Mouse (Mus musculus) hindbrain, embryonic 10.5 days (tissue): Measurements from ENCODE around the gene Fuca1. TPM values are rescaled to one million over a fixed set of nuclear protein-coding genes. Genes with fewer than 3 reads are reported as not detected.

Experiments
- DNase-seq: peaks from one replicate; pipeline ENCODE4 v3.0.0-alpha.2; 2017; ENCODE audit warnings: low spot score
- H3K27ac ChIP-seq: fragments of 300-500 bp; sonication (generic); 2 replicates; pipeline ENCODE4 v1.5.1; 2016; ENCODE audit warnings: mild to moderate bottlenecking, moderate library complexity
- H3K27me3 ChIP-seq: fragments of 300-500 bp; sonication (generic); 2 replicates; pipeline ENCODE4 v1.6.1; 2016; ENCODE audit warnings: mild to moderate bottlenecking; ENCODE audit not compliant: poor library complexity, insufficient read depth, severe bottlenecking
- H3K36me3 ChIP-seq: fragments of 300-500 bp; sonication (generic); 2 replicates; pipeline ENCODE4 v1.6.1; 2016; ENCODE audit warnings: mild to moderate bottlenecking, moderate library complexity
- H3K4me1 ChIP-seq: fragments of 300-500 bp; sonication (generic); replicated peaks from 2 replicates; pipeline ENCODE4 v1.6.1; 2016; ENCODE audit warnings: mild to moderate bottlenecking
- H3K4me3 ChIP-seq: fragments of 300-500 bp; sonication (generic); 2 replicates; pipeline ENCODE4 v1.5.1; 2016; ENCODE audit warnings: mild to moderate bottlenecking, moderate library complexity
- H3K9me3 ChIP-seq: fragments of 300-500 bp; sonication (generic); 2 replicates; pipeline ENCODE4 v1.6.1; 2016; ENCODE audit warnings: mild to moderate bottlenecking, moderate library complexity
- WGBS: fragments of 180-500 bp; shearing (Covaris S2); methylation state at CpG from one replicate; pipeline ENCODE4 v1.1.7; 2016; 5-methylcytosine and 5-hydroxymethylcytosine counted together
- polyA plus RNA-seq: library from polyadenylated mRNA; unstranded; fragments of >200 nt; fragmentation: Nextera tagmentation; extraction: Ambion mirVana; gene quantifications from 2 replicates; pipeline ENCODE4 v1.2.1, GENCODE M21; 2016

Gene Fuca1
- polyA plus RNA-seq, 1 experiment from 2014 or later, result 59.5 TPM

- Histone ChIP-seq H3K9me3 (peaks cover 4% of the 10 kb centered on the region; the same call in 1 of the 2 replicates), H3K4me1 (peaks cover 12% of the 10 kb centered on the region; the same call in 1 of the 2 replicates), H3K4me3 (no peak overlapping the region), H3K36me3 (peaks cover 44% of the 10 kb centered on the region), H3K27ac (no peak overlapping the region), H3K27me3 (no peaks in the 10 kb centered on the region)
- DNase-seq, result no peak
- 96% methylated on average over 3 of the region's 3 CpGs for WGBS
Measured at GRCm38 (mm10) chr4:135951505-135951904, 31.0 kb downstream of the Fuca1 start.

GRCm38 (mm10) chr4:135953179-135953578 lies 32.6 kb downstream of the Fuca1 start:
- peaks cover 4% of the 10 kb centered on the region; the same call in 1 of the 2 replicates for H3K9me3 ChIP-seq
- no peak overlapping the region for H3K4me3 ChIP-seq
- 87% methylated on average over 3 of the region's 3 CpGs for WGBS
- no peaks in the 10 kb centered on the region for H3K27me3 ChIP-seq
- H3K27ac ChIP-seq, result no peak overlapping the region
- DNase-seq, result no peak
- H3K4me1 ChIP-seq, result peaks cover 5% of the 10 kb centered on the region; the same call in 1 of the 2 replicates
- H3K36me3 ChIP-seq, result peaks cover 55% of the 10 kb centered on the region

- DNase-seq, result peak; percentile 77
- peaks cover 66% of the 10 kb centered on the region for H3K36me3 ChIP-seq
- 0 out of 2 replicates have a peak, but pooled peaks cover 5% of the 10 kb centered on the region for H3K4me1 ChIP-seq
- H3K4me3 ChIP-seq, result no peak overlapping the region
- H3K9me3 ChIP-seq, result peaks cover 4% of the 10 kb centered on the region; the same call in 1 of the 2 replicates
- H3K27me3 ChIP-seq, result no peaks in the 10 kb centered on the region
- no peak overlapping the region for H3K27ac ChIP-seq
- WGBS, result 19% methylated on average over 2 of the region's 2 CpGs
Measured at GRCm38 (mm10) chr4:135954241-135954640, 33.7 kb downstream of the Fuca1 start.

GRCm38 (mm10) chr4:135955886-135956285 lies 35.4 kb downstream of the Fuca1 start:
- peaks cover 74% of the 10 kb centered on the region for H3K36me3 ChIP-seq
- no peaks in the 10 kb centered on the region for H3K27me3 ChIP-seq
- no peak overlapping the region for H3K27ac ChIP-seq
- H3K4me1 ChIP-seq, result no peaks in the 10 kb centered on the region
- WGBS, result 87% methylated on average over 9 of the region's 9 CpGs
- H3K9me3 ChIP-seq, result peaks cover 4% of the 10 kb centered on the region; the same call in 1 of the 2 replicates
- no peak for DNase-seq
- H3K4me3 ChIP-seq, result no peak overlapping the region

GRCm38 (mm10) chr4:135958354-135958753 lies 37.8 kb downstream of the Fuca1 start:
- Histone ChIP-seq H3K27ac (no peak overlapping the region), H3K9me3 (no peaks in the 10 kb centered on the region), H3K36me3 (peaks cover 53% of the 10 kb centered on the region), H3K27me3 (no peaks in the 10 kb centered on the region), H3K4me3 (no peak overlapping the region), H3K4me1 (peaks cover 11% of the 10 kb centered on the region)
- no peak for DNase-seq
- 64% methylated on average over 8 of the region's 8 CpGs for WGBS

GRCm38 (mm10) chr4:135960717-135961116 lies 40.2 kb downstream of the Fuca1 start:
- peak; percentile 86 for DNase-seq
- H3K4me3 ChIP-seq, result no peak overlapping the region
- H3K4me1 ChIP-seq, result peaks cover 25% of the 10 kb centered on the region
- H3K27ac ChIP-seq, result no peak overlapping the region
- H3K36me3 ChIP-seq, result peaks cover 49% of the 10 kb centered on the region
- 22% methylated on average over 5 of the region's 5 CpGs for WGBS
- no peaks in the 10 kb centered on the region for H3K27me3 ChIP-seq
- H3K9me3 ChIP-seq, result no peaks in the 10 kb centered on the region

GRCm38 (mm10) chr4:135961709-135962108 lies 41.2 kb downstream of the Fuca1 start:
- Histone ChIP-seq H3K4me1 (peaks cover 25% of the 10 kb centered on the region), H3K27ac (no peak overlapping the region), H3K36me3 (peaks cover 49% of the 10 kb centered on the region), H3K4me3 (no peak overlapping the region), H3K9me3 (no peaks in the 10 kb centered on the region), H3K27me3 (no peaks in the 10 kb centered on the region)
- WGBS, result 92% methylated on average over 5 of the region's 5 CpGs
- DNase-seq, result no peak

GRCm38 (mm10) chr4:135962198-135962597 lies 41.7 kb downstream of the Fuca1 start:
- H3K4me3 ChIP-seq, result no peak overlapping the region
- 94% methylated on average over 7 of the region's 7 CpGs for WGBS

GRCm38 (mm10) chr4:135962946-135963345 lies 42.4 kb downstream of the Fuca1 start:
- peaks cover 55% of the 10 kb centered on the region for H3K36me3 ChIP-seq
- H3K9me3 ChIP-seq, result no peaks in the 10 kb centered on the region
- peak overlapping the region; percentile 88 for H3K27ac ChIP-seq
- no peak for DNase-seq
- peaks cover 28% of the 10 kb centered on the region for H3K4me1 ChIP-seq
- H3K27me3 ChIP-seq, result no peaks in the 10 kb centered on the region
- WGBS, result 7% methylated on average over 15 of the region's 15 CpGs
- peak overlapping the region; percentile 78 for H3K4me3 ChIP-seq

More at GRCm38 (mm10) chr4:135962198-135962597, 41.7 kb downstream of the Fuca1 start:
- Histone ChIP-seq H3K4me1 (peaks cover 25% of the 10 kb centered on the region), H3K27ac (no peak overlapping the region), H3K36me3 (peaks cover 54% of the 10 kb centered on the region), H3K27me3 (no peaks in the 10 kb centered on the region), H3K9me3 (no peaks in the 10 kb centered on the region)
- no peak for DNase-seq

GRCm38 (mm10) chr4:135963457-135964193 lies 43.1 kb downstream of the Fuca1 start, which contains the start of gene Gale:
Gene Gale (plus strand): TSS chr4:135963727.
- under 1% methylated on average over 56 of the region's 56 CpGs for WGBS
- peak; percentile 97 for DNase-seq
- Histone ChIP-seq H3K4me3 (peak within 1 kb of the TSS; percentile 78), H3K27ac (peak within 1 kb of the TSS; percentile 88), H3K27me3 (no peaks in the 10 kb centered on the region), H3K9me3 (no peaks in the 10 kb centered on the region), H3K4me1 (peaks cover 34% of the 10 kb centered on the region), H3K36me3 (peaks cover 55% of the 10 kb centered on the region)

GRCm38 (mm10) chr4:135964426-135964825 lies 43.9 kb downstream of the Fuca1 start:
- no peak for DNase-seq
- peaks cover 55% of the 10 kb centered on the region for H3K36me3 ChIP-seq
- 9% methylated on average over 12 of the region's 12 CpGs for WGBS

GRCm38 (mm10) chr4:135965113-135965512 lies 44.6 kb downstream of the Fuca1 start:
- H3K36me3 ChIP-seq, result peaks cover 55% of the 10 kb centered on the region
- peak overlapping the region; percentile 7; the same call in 1 of the 2 replicates for H3K4me3 ChIP-seq
- H3K27me3 ChIP-seq, result no peaks in the 10 kb centered on the region
- DNase-seq, result no peak
- no peaks in the 10 kb centered on the region for H3K9me3 ChIP-seq
- 86% methylated on average over 9 of the region's 9 CpGs for WGBS
- H3K4me1 ChIP-seq, result peaks cover 41% of the 10 kb centered on the region
- H3K27ac ChIP-seq, result no peak overlapping the region

More at GRCm38 (mm10) chr4:135964426-135964825, 43.9 kb downstream of the Fuca1 start:
- Histone ChIP-seq H3K27me3 (no peaks in the 10 kb centered on the region), H3K27ac (peak overlapping the region; percentile 88), H3K4me1 (peaks cover 41% of the 10 kb centered on the region), H3K4me3 (peak overlapping the region; percentile 78), H3K9me3 (no peaks in the 10 kb centered on the region)

- peaks cover 63% of the 10 kb centered on the region for H3K36me3 ChIP-seq
- no peak overlapping the region; the same call in 1 of the 2 replicates for H3K4me3 ChIP-seq
- DNase-seq, result no peak
- H3K27ac ChIP-seq, result no peak overlapping the region
- H3K9me3 ChIP-seq, result no peaks in the 10 kb centered on the region
- H3K4me1 ChIP-seq, result peaks cover 52% of the 10 kb centered on the region
- 94% methylated on average over 16 of the region's 16 CpGs for WGBS
- H3K27me3 ChIP-seq, result no peaks in the 10 kb centered on the region
Measured at GRCm38 (mm10) chr4:135966283-135966682, 45.7 kb downstream of the Fuca1 start.
